Mouse (Mus musculus) bone marrow, adult 2 months (tissue): ENCODE measurements around the gene Mboat2. TPM values are rescaled to one million over a fixed set of nuclear protein-coding genes. Genes with fewer than 3 reads are reported as not detected.
A peak's percentile ranks its signal among the peaks of the same experiment; 100 is the strongest.

Source experiments
- H3K27ac ChIP-seq: fragments of 200-500 bp; 2 replicates; pipeline ENCODE4 v1.5.1; 2012; ENCODE audit warnings: low read depth, mild to moderate bottlenecking, control low read depth, inconsistent platforms, low read length; ENCODE audit not compliant: control insufficient read depth, poor library complexity, insufficient read depth
- H3K4me1 ChIP-seq: fragments of 200-500 bp; 2 replicates; pipeline ENCODE4 v1.6.1; 2011; ENCODE audit warnings: low read length; ENCODE audit not compliant: control insufficient read depth, insufficient read depth
- H3K4me3 ChIP-seq: fragments of 200-500 bp; replicated peaks from 2 replicates; pipeline ENCODE3; 2011; ENCODE audit warnings: mild to moderate bottlenecking, low read depth, low read length, control low read depth; ENCODE audit not compliant: control insufficient read depth
- CTCF ChIP-seq: fragments of 200-500 bp; IDR thresholded peaks from 2 replicates; pipeline ENCODE4 v1.5.1; 2011; ENCODE audit warnings: low read length, control low read depth; ENCODE audit not compliant: control insufficient read depth, insufficient read depth
- POLR2A ChIP-seq: fragments of 200-500 bp; IDR thresholded peaks from 2 replicates; pipeline ENCODE4 v1.6.1; 2011; ENCODE audit warnings: low read depth, mild to moderate bottlenecking, control low read depth, low read length, borderline replicate concordance; ENCODE audit not compliant: control insufficient read depth
- WGBS: fragments of 180-500 bp; shearing (Covaris S2); methylation state at CpG from one replicate; pipeline ENCODE4 v1.1.7; 2018; 5-methylcytosine and 5-hydroxymethylcytosine counted together
- polyA plus RNA-seq: library from polyadenylated mRNA; stranded (reverse); fragments of >200 nt; gene quantifications from 2 replicates; pipeline ENCODE4 v1.2.4, GENCODE M21; 2011; ENCODE audit warnings: low replicate concordance; ENCODE audit not compliant: missing spikeins, insufficient read depth, insufficient read length

Gene Mboat2
- polyA plus RNA-seq, 1 experiment: 16.8 TPM

DNA sequence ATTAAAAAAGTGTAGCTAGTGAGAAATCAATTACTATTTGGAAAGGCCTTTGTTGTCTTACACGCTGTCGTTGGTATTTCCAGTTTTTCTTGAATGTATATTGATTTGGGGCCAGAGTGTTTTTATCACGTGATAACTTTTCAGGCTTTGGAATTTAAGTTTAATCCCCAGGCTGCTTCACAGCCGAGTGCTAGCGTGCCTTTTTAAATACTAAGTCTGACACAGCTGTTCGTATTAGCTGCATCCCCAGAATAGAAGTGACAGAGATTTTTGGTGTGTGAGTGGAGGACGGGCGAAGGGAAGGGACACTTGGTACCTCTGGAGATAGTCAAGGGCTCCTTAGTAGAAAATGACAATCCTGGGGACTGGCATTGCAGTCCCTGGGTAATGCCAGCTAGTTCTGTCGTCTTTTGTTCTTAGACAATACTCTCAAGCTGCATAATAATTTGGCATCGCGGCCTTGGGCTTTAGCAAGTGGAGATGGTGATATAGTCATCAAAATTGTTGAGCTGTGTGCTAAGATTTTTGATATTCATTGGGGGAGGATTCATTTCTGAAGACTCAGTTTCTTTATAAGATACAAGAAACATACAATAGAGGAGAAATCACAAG is 11.7 kb downstream of the Mboat2 start:
- peaks cover 2% of the 10 kb centered on the region for H3K4me1 ChIP-seq
- TF ChIP-seq POLR2A: no peak
- no peak for TF ChIP-seq CTCF
- WGBS: 93% methylated on average over 11 of the region's 11 CpGs

DNA sequence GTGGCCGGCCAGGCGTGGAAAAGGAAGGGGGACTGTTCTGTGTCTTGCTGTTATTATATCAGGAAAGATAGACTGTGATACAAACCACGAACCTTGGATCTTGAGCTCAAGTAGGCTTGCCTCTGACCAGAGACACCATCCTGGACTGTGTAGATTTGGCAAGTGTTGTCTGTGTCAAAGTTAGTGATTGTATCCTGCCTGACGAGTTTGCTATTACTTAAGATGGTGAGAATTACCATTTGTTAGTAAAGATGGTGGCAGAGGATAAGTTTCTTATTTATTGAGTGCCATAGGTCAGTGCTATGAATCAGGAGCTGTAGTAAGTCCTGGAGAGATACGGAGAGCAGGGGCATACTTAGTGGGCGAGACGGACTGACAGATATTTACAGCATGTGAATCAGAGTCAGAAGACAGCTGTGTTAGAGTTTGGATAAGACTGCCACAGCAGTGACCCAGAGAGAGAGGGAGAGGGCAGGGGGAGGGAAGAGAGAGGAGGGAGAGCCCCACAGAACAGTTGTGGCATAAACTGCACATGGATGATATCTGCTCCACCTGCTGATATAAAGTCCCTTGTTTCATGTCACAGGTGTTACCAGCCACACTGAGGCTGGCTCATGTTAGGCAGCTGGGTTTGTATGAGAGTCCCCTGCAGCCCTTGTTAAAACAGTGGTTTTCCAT is 12.9 kb downstream of the Mboat2 start:
- 62% methylated on average over 7 of the region's 7 CpGs for WGBS

More for the DNA sequence above, 11.7 kb downstream of the Mboat2 start:
- no peak overlapping the region for H3K4me3 ChIP-seq
- no peak overlapping the region for H3K27ac ChIP-seq

DNA sequence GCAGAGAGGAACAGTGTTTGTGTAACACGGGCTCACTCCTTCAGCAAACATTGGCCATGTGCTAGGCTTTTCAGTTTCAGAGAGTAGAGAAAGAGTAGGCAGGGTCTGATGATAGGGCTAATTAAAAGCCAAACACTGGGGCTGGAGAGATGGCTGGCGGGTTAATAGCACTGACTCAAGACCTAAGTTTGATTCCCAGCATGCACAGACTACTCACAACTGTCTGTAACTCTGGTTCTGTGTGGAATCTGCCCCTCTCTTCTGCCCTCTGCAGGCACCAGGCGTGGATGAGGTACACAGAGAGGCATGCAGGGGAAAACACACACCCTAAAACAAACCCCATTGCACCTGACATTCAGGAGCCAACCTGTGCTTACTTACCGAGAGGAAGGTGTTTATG is 14.7 kb downstream of the Mboat2 start:
- TF ChIP-seq POLR2A: no peak
- peak; percentile 22; the same call in 1 of the 2 replicates for TF ChIP-seq CTCF
- WGBS: 72% methylated on average over 4 of the region's 4 CpGs
- H3K4me1 ChIP-seq: no peaks in the 10 kb centered on the region
- H3K27ac ChIP-seq: no peak overlapping the region
- no peak overlapping the region for H3K4me3 ChIP-seq

More for the DNA sequence above, 12.9 kb downstream of the Mboat2 start:
- H3K4me1 ChIP-seq: no peaks in the 10 kb centered on the region
- H3K27ac ChIP-seq: no peak overlapping the region
- no peak overlapping the region for H3K4me3 ChIP-seq
- TF ChIP-seq CTCF: no peak
- TF ChIP-seq POLR2A: no peak

DNA sequence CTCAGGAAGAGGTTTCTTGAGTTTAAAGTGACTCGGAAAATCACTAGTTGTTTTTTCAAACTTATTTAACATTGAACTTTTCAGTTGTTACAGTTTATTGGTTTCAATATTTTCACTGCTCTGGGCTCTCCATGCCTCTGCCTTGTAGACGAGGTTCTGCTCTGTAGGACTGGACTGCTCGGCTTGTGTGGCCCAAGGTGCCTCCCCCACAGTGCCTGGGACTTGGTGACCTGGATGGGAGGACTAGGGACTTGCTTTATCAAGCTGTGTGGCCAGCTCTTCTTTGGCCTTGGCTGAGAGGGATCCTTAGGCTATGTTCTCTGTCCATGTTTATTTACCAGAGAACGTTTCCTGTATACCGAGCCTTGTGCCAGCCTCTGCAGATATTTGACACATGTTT is 17.4 kb downstream of the Mboat2 start:
- H3K27ac ChIP-seq: no peak overlapping the region
- no peak overlapping the region for H3K4me3 ChIP-seq
- 90% methylated on average over 5 of the region's 5 CpGs for WGBS
- TF ChIP-seq POLR2A: no peak
- TF ChIP-seq CTCF: no peak
- H3K4me1 ChIP-seq: no peaks in the 10 kb centered on the region

DNA sequence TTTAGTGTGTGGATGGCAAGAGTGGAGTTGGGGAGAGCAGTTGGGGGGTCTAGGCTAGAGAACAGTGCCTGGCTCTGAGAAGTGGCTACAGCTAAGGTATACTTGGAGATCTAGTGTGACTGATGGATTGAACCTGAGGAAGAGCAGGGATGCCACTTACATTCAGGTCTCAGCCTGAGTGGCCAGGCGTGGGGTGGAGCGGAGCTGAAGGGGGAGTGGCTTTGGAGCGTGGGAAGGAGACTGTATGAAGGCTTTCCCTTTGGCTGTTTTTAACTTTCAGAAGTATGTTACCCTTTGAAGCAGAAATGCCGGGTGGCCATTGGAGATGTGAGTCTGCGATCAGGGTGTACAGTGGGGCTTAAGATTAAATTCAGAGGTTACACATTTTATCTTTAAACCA is 26.7 kb downstream of the Mboat2 start:
- WGBS: 78% methylated on average over 5 of the region's 5 CpGs
- Histone ChIP-seq H3K27ac (no peak overlapping the region), H3K4me1 (no peaks in the 10 kb centered on the region; the same call in 1 of the 2 replicates), H3K4me3 (no peak overlapping the region)
- TF ChIP-seq CTCF (no peak), POLR2A (no peak)

DNA sequence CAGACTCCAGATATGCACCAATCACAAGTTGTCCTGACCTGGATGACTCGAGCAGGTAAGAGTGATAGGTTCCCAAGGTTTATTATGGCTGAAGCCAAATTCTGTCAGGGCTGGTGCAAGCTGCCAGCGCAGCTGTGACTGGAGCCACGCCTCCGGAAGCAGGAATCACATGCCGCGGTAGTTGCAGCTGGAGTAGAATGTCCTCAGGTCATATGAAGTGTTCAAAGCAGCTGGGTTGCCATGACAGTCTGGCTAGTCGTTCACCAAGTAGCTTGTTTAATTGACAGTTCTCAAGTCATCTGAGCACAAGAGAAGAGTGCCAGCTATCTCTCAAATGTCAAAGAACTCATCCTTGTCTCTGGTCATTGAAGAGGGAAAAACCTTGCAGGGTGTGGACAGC is 28.7 kb downstream of the Mboat2 start:
- H3K4me1 ChIP-seq: no peaks in the 10 kb centered on the region; the same call in 1 of the 2 replicates
- WGBS: 92% methylated on average over 7 of the region's 7 CpGs
- H3K27ac ChIP-seq: no peak overlapping the region
- no peak overlapping the region for H3K4me3 ChIP-seq
- no peak for TF ChIP-seq CTCF
- no peak for TF ChIP-seq POLR2A

DNA sequence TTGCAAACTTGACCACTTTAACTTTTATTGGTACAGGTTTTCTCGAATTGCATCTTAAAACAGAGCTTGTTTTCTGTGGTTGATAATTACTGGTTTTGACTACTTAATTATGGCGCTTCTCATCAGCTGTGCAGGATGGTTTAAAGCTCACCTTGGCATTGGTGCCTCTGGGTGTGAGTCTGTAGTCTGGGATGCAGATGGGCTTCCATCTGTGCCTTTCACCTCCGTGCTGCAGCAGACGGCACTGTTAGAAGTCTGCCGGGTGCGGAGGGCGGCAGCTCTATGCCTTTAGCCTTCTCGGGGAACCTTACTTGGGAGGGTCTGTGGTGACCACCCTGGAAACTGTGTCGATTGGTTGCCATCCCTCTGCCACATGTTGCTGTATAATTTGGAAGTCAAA is 29.8 kb downstream of the Mboat2 start:
- no peaks in the 10 kb centered on the region; the same call in 1 of the 2 replicates for H3K4me1 ChIP-seq
- no peak overlapping the region for H3K27ac ChIP-seq
- TF ChIP-seq CTCF (no peak), POLR2A (no peak)
- no peak overlapping the region for H3K4me3 ChIP-seq
- WGBS: 91% methylated on average over 9 of the region's 9 CpGs

DNA sequence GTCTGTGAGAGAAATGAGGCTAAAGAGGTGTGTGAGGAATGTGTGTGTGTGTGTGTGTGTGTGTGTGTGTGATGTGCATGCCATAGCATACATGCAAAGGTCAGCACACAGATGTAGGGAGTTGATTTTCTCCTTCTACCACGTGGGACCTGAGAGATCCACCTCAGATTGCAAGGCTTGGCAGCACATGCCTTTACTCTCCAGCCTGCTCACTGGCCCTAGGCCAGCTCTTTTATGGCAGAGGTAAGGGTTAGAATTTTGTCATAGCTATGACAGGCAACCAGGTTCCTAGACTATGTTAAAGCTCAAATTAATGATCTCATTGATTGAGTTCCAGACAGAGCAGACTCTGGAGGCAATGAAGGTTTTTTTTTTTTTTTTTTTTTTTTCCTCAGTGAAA is 33.1 kb downstream of the Mboat2 start:
- no peaks in the 10 kb centered on the region for H3K4me1 ChIP-seq
- TF ChIP-seq POLR2A (no peak), CTCF (no peak)
- 41% methylated on average over 1 of the region's 1 CpGs for WGBS
- H3K27ac ChIP-seq: no peak overlapping the region
- H3K4me3 ChIP-seq: no peak overlapping the region
